Mouse (Mus musculus): ENCODE measurements at regions not wholly inside any gene's neighbourhood (a gene's known extent, or its start where the extent isn't known, plus 50 kb on each side); places are given as distances from the start of the nearest gene placed in this dataset.

DNA sequence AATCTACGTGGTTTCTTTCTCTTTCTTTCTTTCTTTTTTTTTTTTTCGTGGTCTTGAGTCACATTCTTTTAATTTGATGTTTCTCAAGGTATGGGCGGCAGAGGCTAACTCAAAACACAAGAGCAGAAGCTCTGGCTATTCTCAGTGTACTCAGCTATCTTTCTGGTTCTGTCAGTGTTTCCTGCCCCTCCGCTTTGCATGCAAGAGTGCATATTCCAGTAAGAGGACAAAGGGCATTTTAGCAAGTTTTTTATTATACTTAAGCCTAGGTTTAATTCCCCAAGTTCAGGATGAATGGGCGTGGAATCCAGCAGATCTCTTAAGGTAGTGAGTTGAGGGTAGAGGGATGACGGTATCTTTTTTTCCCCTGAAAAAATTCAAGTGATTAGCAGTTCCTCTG is 81.1 kb upstream of the Fam241a start:
- TF ChIP-seq POLR2A (IDR thresholded peaks at IDR 0.05; ENCODE audit: borderline replicate concordance, low read depth, low read length), result no peak
- TF ChIP-seq CTCF (IDR thresholded peaks at IDR 0.05; ENCODE audit: low read depth, low read length), result no peak
